Mouse (Mus musculus): ENCODE results near the gene Gmfg.

Gene Gmfg

GRCm38 (mm10) chr7:28438771-28439170 is 1.5 kb downstream of the Gmfg start:
- DNase-seq (ENCODE audit: low read depth) = no peak

- DNase-seq (ENCODE audit: low read depth) = no peak
These were observed 3.5 kb downstream of the Gmfg start for GRCm38 (mm10) chr7:28440739-28441138.

GRCm38 (mm10) chr7:28441776-28442485 is 4.7 kb downstream of the Gmfg start:
- DNase-seq (ENCODE audit: low read depth) = no peak

GRCm38 (mm10) chr7:28442688-28443087 is 5.4 kb downstream of the Gmfg start:
- DNase-seq (ENCODE audit: low read depth) = no peak

GRCm38 (mm10) chr7:28444344-28444974 is 7.2 kb downstream of the Gmfg start:
- no peak for DNase-seq (ENCODE audit: low read depth)

GRCm38 (mm10) chr7:28446446-28446845 is 9.2 kb downstream of the Gmfg start:
- no peak for DNase-seq (ENCODE audit: low read depth)

GRCm38 (mm10) chr7:28447101-28447830 is 10.0 kb downstream of the Gmfg start:
- DNase-seq (ENCODE audit: low read depth) = no peak

GRCm38 (mm10) chr7:28447865-28448820 is 10.9 kb downstream of the Gmfg start:
- DNase-seq (ENCODE audit: low read depth) = no peak

- DNase-seq (ENCODE audit: low read depth) = no peak
These were observed 14.5 kb downstream of the Gmfg start, which contains the start of gene Lrfn1 for GRCm38 (mm10) chr7:28451531-28452360. TSS of gene Lrfn1 (plus strand) at chr7:28451980.

GRCm38 (mm10) chr7:28452361-28453005 is 15.2 kb downstream of the Gmfg start:
- no peak for DNase-seq (ENCODE audit: low read depth)

- no peak for DNase-seq (ENCODE audit: low read depth)
These were observed 23.1 kb downstream of the Gmfg start for GRCm38 (mm10) chr7:28460361-28460760.

- no peak for DNase-seq (ENCODE audit: low read depth)
These were observed 25.5 kb downstream of the Gmfg start for GRCm38 (mm10) chr7:28462769-28463168.

- DNase-seq (ENCODE audit: low read depth) = no peak
These were observed 27.4 kb downstream of the Gmfg start for GRCm38 (mm10) chr7:28464416-28465212.

- no peak for DNase-seq (ENCODE audit: low read depth)
These were observed 29.5 kb downstream of the Gmfg start for GRCm38 (mm10) chr7:28466721-28467212.

- no peak for DNase-seq (ENCODE audit: low read depth)
These were observed 30.0 kb downstream of the Gmfg start for GRCm38 (mm10) chr7:28467213-28467751.

GRCm38 (mm10) chr7:28476191-28476590 is 38.9 kb downstream of the Gmfg start:
- DNase-seq (ENCODE audit: low read depth) = no peak

GRCm38 (mm10) chr7:28477363-28477762 is 40.1 kb downstream of the Gmfg start:
- DNase-seq (ENCODE audit: low read depth) = no peak

- DNase-seq (ENCODE audit: low read depth) = no peak
These were observed 41.6 kb downstream of the Gmfg start for GRCm38 (mm10) chr7:28478854-28479253.

GRCm38 (mm10) chr7:28482854-28483253 is 45.6 kb downstream of the Gmfg start:
- no peak for DNase-seq (ENCODE audit: low read depth)

All from c-Kit-positive CD71-positive TER-119-negative erythroid progenitor cells, embryonic 14.5 days (primary cell).